Mouse (Mus musculus) G1E (cell line): Measurements from ENCODE around the gene Gm10073.

Source experiments
- CTCF ChIP-seq: IDR thresholded peaks from 2 replicates; pipeline ENCODE4 v1.5.1; 2012; ENCODE audit warnings: low read depth, low read length, inconsistent platforms, mixed read lengths
- TAL1 ChIP-seq: conservative IDR thresholded peaks from 2 replicates; pipeline ENCODE4 v1.6.1; 2012; ENCODE audit warnings: low read depth, low read length, inconsistent platforms, mixed read lengths

DNA sequence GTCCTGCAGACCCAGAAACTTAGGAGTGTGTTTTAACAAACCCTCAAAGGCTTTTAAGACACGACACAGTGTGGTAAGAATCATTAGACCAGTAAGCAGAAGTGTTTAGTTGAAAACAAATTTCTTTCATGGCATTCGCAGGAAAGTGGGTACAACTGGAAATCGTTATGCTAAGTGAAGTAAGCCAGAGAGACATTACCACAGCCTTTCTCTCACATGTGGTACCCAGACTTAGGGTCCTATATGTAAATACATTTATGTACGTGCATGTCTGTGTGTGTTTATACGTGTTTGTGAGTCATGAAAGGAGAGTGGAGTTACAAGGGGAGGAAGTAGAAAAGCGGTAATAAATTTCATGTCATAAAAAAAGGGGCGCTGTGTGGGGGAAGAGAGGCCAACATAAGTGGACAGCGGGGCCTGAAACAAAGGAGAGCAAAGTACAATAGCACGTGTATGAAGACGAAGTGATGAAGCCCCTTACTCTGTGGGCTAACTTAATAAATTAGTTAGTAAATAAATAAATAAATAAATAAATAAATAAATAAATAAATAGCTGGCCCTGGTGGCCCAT lies 24.8 kb downstream of the Gm10073 start:
- TF ChIP-seq CTCF (no peak), TAL1 (no peak)
